Mouse (Mus musculus) heart, embryonic 11.5 days (tissue): Measurements from ENCODE around the gene Ncl. TPM values are rescaled to one million over a fixed set of nuclear protein-coding genes. Genes with fewer than 3 reads are reported as not detected.

Experiments
- ATAC-seq: fragments of 200-750 bp; cut with Nextera tagmentation; replicated peaks from 2 replicates; pipeline ENCODE4 v1.8.0; 2017; ENCODE audit warnings: moderate library complexity; ENCODE audit not compliant: insufficient number of reproducible peaks, low FRiP score, low TSS enrichment
- H3K27ac ChIP-seq: fragments of 300-500 bp; sonication (generic); 2 replicates; pipeline ENCODE4 v1.5.1; 2014; ENCODE audit warnings: mild to moderate bottlenecking, low read depth, low read length
- H3K27me3 ChIP-seq: fragments of 300-500 bp; sonication (generic); 2 replicates; pipeline ENCODE4 v1.6.1; 2014; ENCODE audit warnings: mild to moderate bottlenecking, low read length, mixed read lengths; ENCODE audit not compliant: control insufficient read depth, insufficient read depth
- H3K36me3 ChIP-seq: fragments of 300-500 bp; sonication (generic); 2 replicates; pipeline ENCODE4 v1.6.1; 2014; ENCODE audit warnings: mild to moderate bottlenecking, low read length, moderate library complexity, mixed read lengths; ENCODE audit not compliant: control insufficient read depth, insufficient read depth
- H3K4me1 ChIP-seq: fragments of 300-500 bp; sonication (generic); 2 replicates; pipeline ENCODE4 v1.6.1; 2014; ENCODE audit warnings: low read length; ENCODE audit not compliant: control insufficient read depth, insufficient read depth
- H3K4me2 ChIP-seq: fragments of 300-500 bp; sonication (generic); 2 replicates; pipeline ENCODE4 v1.6.1; 2014; ENCODE audit warnings: mild to moderate bottlenecking, moderate library complexity
- H3K4me3 ChIP-seq: fragments of 300-500 bp; sonication (generic); 2 replicates; pipeline ENCODE4 v1.5.1; 2014; ENCODE audit warnings: low read depth, low read length
- H3K9ac ChIP-seq: fragments of 300-500 bp; sonication (generic); 2 replicates; pipeline ENCODE4 v1.6.1; 2014; ENCODE audit warnings: mild to moderate bottlenecking, low read depth, low read length, moderate library complexity
- H3K9me3 ChIP-seq: fragments of 300-500 bp; sonication (generic); replicated peaks from 2 replicates; pipeline ENCODE4 v1.6.1; 2016; ENCODE audit warnings: low read length; ENCODE audit not compliant: control insufficient read depth
- WGBS: fragments of 180-500 bp; shearing (Covaris S2); extraction: QIAGEN DNeasy Blood & Tissue Kit; methylation state at CpG from one replicate; pipeline ENCODE4 v1.1.7; 2014; ENCODE audit not compliant: insufficient replicate concordance; 5-methylcytosine and 5-hydroxymethylcytosine counted together
- polyA plus RNA-seq: library from polyadenylated mRNA; unstranded; fragments of >200 nt; fragmentation: Nextera tagmentation; extraction: Ambion mirVana; gene quantifications from 2 replicates; pipeline ENCODE4 v1.2.1, GENCODE M21; 2014

Gene Ncl
- polyA plus RNA-seq, 1 experiment from 2014 or later = 287 TPM

- Histone ChIP-seq H3K9me3 (no peaks in the 10 kb centered on the region), H3K27ac (no peak overlapping the region), H3K27me3 (peaks cover 3% of the 10 kb centered on the region; the same call in 1 of the 2 replicates), H3K9ac (no peak overlapping the region), H3K4me2 (peak overlapping the region; percentile 46), H3K4me3 (no peak overlapping the region), H3K4me1 (0 out of 2 replicates have a peak, but pooled peaks cover 2% of the 10 kb centered on the region), H3K36me3 (no peaks in the 10 kb centered on the region)
- WGBS = 24% methylated on average over 15 of the region's 15 CpGs
- no peak for ATAC-seq
Observed at GRCm38 (mm10) chr1:86313772-86314125, 45.5 kb downstream of the Ncl start.

DNA sequence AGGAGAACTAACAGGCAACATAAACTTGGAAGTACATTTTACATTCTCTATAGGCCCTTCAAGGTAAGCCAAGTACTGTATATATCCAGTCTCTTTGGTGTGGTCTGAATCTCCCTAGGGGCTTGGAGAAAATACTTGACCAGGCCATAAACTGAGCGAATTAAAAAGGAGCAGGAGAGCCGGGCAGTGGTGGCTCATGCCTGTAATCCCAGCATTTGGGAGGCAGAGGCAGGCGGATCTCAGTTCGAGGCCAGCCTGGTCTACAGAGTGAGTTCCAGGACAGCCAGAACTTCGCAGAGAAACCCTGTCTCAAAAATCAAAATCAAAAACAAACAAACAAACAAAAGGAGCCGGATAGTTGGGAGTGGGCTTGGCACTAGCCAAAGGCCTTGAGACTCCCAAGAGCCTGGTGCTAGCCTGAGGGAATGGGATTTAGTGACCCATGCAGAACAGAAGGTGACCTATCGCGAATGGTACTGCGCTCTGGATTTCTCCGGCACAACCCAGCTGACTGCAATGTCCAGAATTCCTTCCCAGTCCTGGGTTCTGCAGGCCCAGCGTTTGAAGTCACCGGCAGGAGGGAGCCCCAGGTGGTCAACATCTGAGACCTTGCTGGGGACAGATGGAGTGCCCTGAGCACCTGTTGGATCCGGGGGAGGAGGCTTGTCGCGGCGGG is 46.0 kb downstream of the Ncl start:
- Histone ChIP-seq H3K36me3 (no peaks in the 10 kb centered on the region), H3K9me3 (no peaks in the 10 kb centered on the region), H3K4me2 (peak overlapping the region; percentile 46), H3K27me3 (peaks cover 3% of the 10 kb centered on the region; the same call in 1 of the 2 replicates), H3K27ac (no peak overlapping the region), H3K4me1 (0 out of 2 replicates have a peak, but pooled peaks cover 2% of the 10 kb centered on the region), H3K9ac (no peak overlapping the region), H3K4me3 (no peak overlapping the region)
- no peak for ATAC-seq
- 45% methylated on average over 16 of the region's 16 CpGs for WGBS

- no peaks in the 10 kb centered on the region for H3K9me3 ChIP-seq
- 68% methylated on average over 3 of the region's 3 CpGs for WGBS
- ATAC-seq = no peak
- H3K4me2 ChIP-seq = no peak overlapping the region
- 0 out of 2 replicates have a peak, but pooled peaks cover 2% of the 10 kb centered on the region for H3K4me1 ChIP-seq
- no peaks in the 10 kb centered on the region for H3K36me3 ChIP-seq
- H3K27ac ChIP-seq = no peak overlapping the region
- H3K27me3 ChIP-seq = peaks cover 3% of the 10 kb centered on the region; the same call in 1 of the 2 replicates
- H3K4me3 ChIP-seq = no peak overlapping the region
- no peak overlapping the region for H3K9ac ChIP-seq
Observed at GRCm38 (mm10) chr1:86312269-86312668, 46.9 kb downstream of the Ncl start.

DNA sequence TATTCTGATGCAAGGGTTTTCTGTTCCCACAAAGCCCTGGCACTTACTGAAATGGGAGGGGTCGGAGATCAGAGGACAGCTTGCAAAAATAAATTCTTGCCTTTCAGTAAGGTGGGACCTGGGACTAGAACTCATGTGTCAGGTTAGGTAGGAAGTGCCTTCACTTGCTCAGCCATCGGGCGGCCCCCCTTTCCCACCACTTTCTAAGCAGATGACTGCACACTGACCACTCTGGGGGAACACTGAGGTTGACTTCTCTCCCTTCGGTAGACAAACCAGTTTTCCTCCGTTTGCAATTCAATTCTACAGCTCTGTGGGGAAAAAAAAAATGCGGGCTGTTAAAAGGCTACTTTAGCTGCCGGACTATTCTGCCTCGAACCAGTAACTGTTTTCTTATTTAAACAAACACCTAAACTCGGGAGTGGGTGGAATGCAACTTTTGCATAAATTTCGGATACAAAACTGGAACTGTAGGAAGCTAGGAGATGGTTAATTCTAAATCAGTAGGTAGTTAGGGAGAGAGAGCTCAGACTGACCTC is 47.7 kb downstream of the Ncl start:
- H3K27me3 ChIP-seq = peaks cover 3% of the 10 kb centered on the region; the same call in 1 of the 2 replicates
- H3K4me1 ChIP-seq = 0 out of 2 replicates have a peak, but pooled peaks cover 2% of the 10 kb centered on the region
- WGBS = 40% methylated on average over 10 of the region's 10 CpGs
- H3K4me2 ChIP-seq = no peak overlapping the region
- H3K9me3 ChIP-seq = no peaks in the 10 kb centered on the region
- H3K4me3 ChIP-seq = no peak overlapping the region
- no peak overlapping the region for H3K9ac ChIP-seq
- no peaks in the 10 kb centered on the region for H3K36me3 ChIP-seq
- H3K27ac ChIP-seq = no peak overlapping the region
- ATAC-seq = no peak

DNA sequence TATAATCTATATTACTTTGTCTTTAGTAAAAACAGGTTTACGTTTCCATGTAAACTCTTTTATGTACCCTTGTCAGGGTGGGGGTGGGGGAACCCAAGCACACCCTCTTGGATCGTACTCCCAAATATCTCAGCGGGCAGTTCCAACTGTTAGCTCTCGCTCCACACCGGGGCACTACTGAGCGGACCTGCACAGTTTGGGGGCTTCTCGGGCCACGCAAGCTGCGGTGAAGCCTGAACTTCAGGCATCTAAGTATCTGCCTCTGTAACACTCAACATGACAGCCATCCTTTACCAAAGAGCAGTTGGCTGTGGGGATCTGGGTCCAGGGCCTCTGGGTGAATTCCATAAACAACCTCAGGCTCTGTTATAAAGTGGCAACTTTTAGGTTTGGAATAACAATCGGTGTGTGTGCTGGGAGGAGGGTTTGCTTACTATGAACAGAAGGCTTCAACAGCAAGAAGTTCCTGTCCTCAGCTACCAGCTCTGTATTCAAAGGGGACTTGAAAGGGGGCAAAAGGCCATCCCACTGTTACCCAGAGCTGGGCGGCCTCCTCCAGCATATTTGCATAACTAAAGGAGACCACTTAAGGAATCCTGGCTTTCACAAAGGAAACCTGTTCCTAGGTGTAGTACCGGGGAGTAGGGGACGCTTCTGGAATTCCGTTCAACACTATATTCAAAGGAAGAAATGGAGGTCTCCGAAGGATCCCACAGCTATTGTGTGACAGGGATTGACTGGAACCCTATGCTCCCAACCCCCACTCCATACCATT is 48.5 kb downstream of the Ncl start:
- 35% methylated on average over 15 of the region's 15 CpGs for whole genome bisulfite sequencing
- Histone ChIP-seq H3K9me3 (no peaks in the 10 kb centered on the region), H3K27me3 (peaks cover 5% of the 10 kb centered on the region), H3K9ac (no peak overlapping the region), H3K4me1 (0 out of 2 replicates have a peak, but pooled peaks cover 2% of the 10 kb centered on the region), H3K27ac (no peak overlapping the region), H3K36me3 (no peaks in the 10 kb centered on the region; the same call in 1 of the 2 replicates), H3K4me2 (no peak overlapping the region), H3K4me3 (no peak overlapping the region)
- no peak for ATAC-seq

GRCm38 (mm10) chr1:86309270-86309833 is 49.8 kb downstream of the Ncl start:
- 80% methylated on average over 7 of the region's 7 CpGs for WGBS
- H3K9me3 ChIP-seq = no peaks in the 10 kb centered on the region
- ATAC-seq = no peak
- H3K27ac ChIP-seq = no peak overlapping the region
- H3K4me2 ChIP-seq = no peak overlapping the region
- no peaks in the 10 kb centered on the region; the same call in 1 of the 2 replicates for H3K36me3 ChIP-seq
- no peak overlapping the region for H3K4me3 ChIP-seq
- 0 out of 2 replicates have a peak, but pooled peaks cover 2% of the 10 kb centered on the region for H3K4me1 ChIP-seq
- no peak overlapping the region for H3K9ac ChIP-seq
- H3K27me3 ChIP-seq = peaks cover 16% of the 10 kb centered on the region

GRCm38 (mm10) chr1:86307871-86308641 is 51.1 kb downstream of the Ncl start:
- Histone ChIP-seq H3K9me3 (no peaks in the 10 kb centered on the region), H3K4me2 (no peak overlapping the region), H3K27me3 (peaks cover 26% of the 10 kb centered on the region), H3K9ac (no peak overlapping the region), H3K4me1 (0 out of 2 replicates have a peak, but pooled peaks cover 2% of the 10 kb centered on the region), H3K4me3 (no peak overlapping the region), H3K36me3 (no peaks in the 10 kb centered on the region; the same call in 1 of the 2 replicates), H3K27ac (no peak overlapping the region)
- WGBS = 41% methylated on average over 4 of the region's 4 CpGs
- ATAC-seq = no peak
